Mouse (Mus musculus) liver, adult 2 months (tissue): Measurements from ENCODE around the gene Armh3.

Experiments used
- CTCF ChIP-seq: fragments of 200-500 bp; IDR thresholded peaks from 2 replicates; pipeline ENCODE4 v1.5.1; 2011; ENCODE audit warnings: low read depth, low read length, control low read depth
- POLR2A ChIP-seq: fragments of 200-500 bp; IDR thresholded peaks from 2 replicates; pipeline ENCODE4 v1.6.1; 2011; ENCODE audit warnings: low read length, control low read depth; ENCODE audit not compliant: insufficient read depth; ENCODE audit errors: extremely low read depth

DNA sequence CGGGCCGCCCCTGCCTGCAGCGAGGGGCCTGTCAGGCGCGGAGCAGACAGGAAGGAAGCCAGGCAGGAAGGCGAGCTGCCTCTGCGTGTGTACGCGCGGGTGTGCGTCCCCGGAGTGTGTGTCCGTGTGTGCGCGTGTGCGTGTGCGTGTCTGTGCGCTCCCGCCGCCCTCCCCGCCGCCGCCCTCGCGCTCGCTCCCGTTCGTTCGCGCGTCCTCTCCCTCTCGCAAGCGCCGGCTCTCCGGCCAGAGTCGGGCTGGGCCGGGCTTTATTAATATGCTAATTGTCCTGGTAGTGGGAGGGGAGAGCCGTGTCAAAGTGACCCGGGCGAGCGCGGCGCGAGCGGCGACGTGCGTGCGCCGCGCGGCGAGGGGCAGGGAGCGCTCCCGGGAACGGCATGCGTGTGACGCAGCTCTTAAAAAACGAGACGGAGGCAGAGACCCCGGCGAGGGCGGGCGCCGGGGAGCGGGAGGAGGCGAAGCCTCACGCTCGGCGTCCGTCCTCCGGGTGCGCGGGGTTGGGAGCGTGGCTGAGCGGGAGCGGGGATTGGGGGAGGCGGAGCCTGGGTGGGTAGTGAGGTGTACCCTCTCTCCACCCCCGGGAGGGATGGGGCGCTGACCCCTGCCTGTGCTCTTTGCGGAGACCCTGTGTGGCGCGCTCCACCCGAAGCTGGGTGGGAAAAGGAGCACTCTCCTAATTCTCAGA is 46.9 kb upstream of the Armh3 start, which contains the start of gene Ldb1:
- TF ChIP-seq CTCF = no peak
- peak; percentile 76 for TF ChIP-seq POLR2A
